Mouse (Mus musculus) kidney, adult 2 months (tissue): ENCODE results near the gene Arl15. TPM values are rescaled to one million over a fixed set of nuclear protein-coding genes. Genes with fewer than 3 reads are reported as not detected.
A peak's percentile ranks its signal among the peaks of the same experiment; 100 is the strongest.

ENCODE experiments used
- DNase-seq: peaks from one replicate; pipeline ENCODE4 v3.0.0; 2021
- H3K27ac ChIP-seq: fragments of 200-500 bp; 2 replicates; pipeline ENCODE4 v1.5.1; 2012; ENCODE audit warnings: low read depth, low read length, control low read depth, inconsistent platforms; ENCODE audit not compliant: insufficient read depth
- H3K27me3 ChIP-seq: fragments of 200-500 bp; replicated peaks from 2 replicates; pipeline ENCODE4 v1.6.1; 2012; ENCODE audit warnings: mild to moderate bottlenecking, moderate library complexity, low read length, inconsistent platforms; ENCODE audit not compliant: control insufficient read depth, insufficient read depth
- H3K36me3 ChIP-seq: fragments of 200-500 bp; 2 replicates; pipeline ENCODE4 v1.6.1; 2012; ENCODE audit warnings: mild to moderate bottlenecking, moderate library complexity, low read length, inconsistent platforms; ENCODE audit not compliant: control insufficient read depth, insufficient read depth
- H3K4me1 ChIP-seq: fragments of 200-500 bp; 2 replicates; pipeline ENCODE4 v1.6.1; 2011; ENCODE audit warnings: low read length; ENCODE audit not compliant: control insufficient read depth, insufficient read depth
- H3K4me3 ChIP-seq: fragments of 200-500 bp; 2 replicates; pipeline ENCODE4 v1.5.1; 2011; ENCODE audit warnings: mild to moderate bottlenecking, low read depth, low read length, control low read depth; ENCODE audit not compliant: insufficient read depth
- CTCF ChIP-seq: fragments of 200-500 bp; conservative IDR thresholded peaks from 2 replicates; pipeline ENCODE4 v1.5.1; 2011; ENCODE audit warnings: low read depth, mild to moderate bottlenecking, control low read depth, low read length, moderate library complexity, mixed read lengths; ENCODE audit not compliant: insufficient read depth, insufficient read length
- POLR2A ChIP-seq: fragments of 200-500 bp; IDR thresholded peaks from one replicate; pipeline ENCODE4 v1.6.1; 2011; ENCODE audit warnings: low read depth, low read length, control low read depth
- WGBS: fragments of 180-500 bp; shearing (Covaris S2); methylation state at CpG from one replicate; pipeline ENCODE4 v1.1.7; 2018; 5-methylcytosine and 5-hydroxymethylcytosine counted together
- polyA plus RNA-seq: library from polyadenylated mRNA; depleted of rRNA; stranded (reverse); fragments of >200 nt; gene quantifications from 2 replicates; pipeline ENCODE4 v1.2.3, GENCODE M21; 2012

Gene Arl15
- polyA plus RNA-seq, 1 experiment: 9.4 TPM

GRCm38 (mm10) chr13:113800246-113800645 is 5.9 kb downstream of the Arl15 start:
- H3K27ac ChIP-seq: no peak overlapping the region
- peaks cover 15% of the 10 kb centered on the region; the same call in 1 of the 2 replicates for H3K4me1 ChIP-seq
- WGBS: 84% methylated on average over 4 of the region's 4 CpGs
- TF ChIP-seq CTCF: no peak
- no peak for TF ChIP-seq POLR2A
- no peaks in the 10 kb centered on the region for H3K27me3 ChIP-seq
- H3K4me3 ChIP-seq: no peak overlapping the region
- H3K36me3 ChIP-seq: no peaks in the 10 kb centered on the region; the same call in none of the 2 replicates
- DNase-seq: no peak

- H3K27ac ChIP-seq: no peak overlapping the region
- H3K4me1 ChIP-seq: peaks cover 10% of the 10 kb centered on the region; the same call in 1 of the 2 replicates
- WGBS: 77% methylated on average over 9 of the region's 9 CpGs
- no peaks in the 10 kb centered on the region for H3K27me3 ChIP-seq
- no peaks in the 10 kb centered on the region; the same call in none of the 2 replicates for H3K36me3 ChIP-seq
- TF ChIP-seq POLR2A (no peak), CTCF (no peak)
- DNase-seq: no peak
- H3K4me3 ChIP-seq: no peak overlapping the region
Measured at GRCm38 (mm10) chr13:113802571-113802970, 8.3 kb downstream of the Arl15 start.

DNA sequence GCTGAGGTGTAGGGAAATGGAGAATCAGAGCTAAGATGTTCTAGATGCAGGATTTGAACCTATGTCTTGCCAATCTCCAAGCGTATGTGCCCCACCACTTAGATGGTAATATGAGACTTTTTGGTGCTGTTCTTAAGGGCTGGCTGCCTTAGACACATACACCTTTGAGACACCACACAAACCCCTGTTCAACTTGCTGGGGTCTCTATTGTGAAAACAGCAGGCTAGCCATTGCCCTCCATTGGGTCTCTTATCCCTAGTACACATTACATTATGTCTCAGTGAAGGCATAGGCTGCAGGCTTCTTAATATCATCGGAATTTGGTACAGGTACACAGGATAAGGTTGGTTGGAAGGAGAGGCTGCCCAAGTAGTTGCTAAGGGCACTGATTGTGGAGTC is 16.8 kb downstream of the Arl15 start:
- H3K27ac ChIP-seq: no peak overlapping the region
- DNase-seq: no peak
- TF ChIP-seq CTCF (no peak), POLR2A (no peak)
- H3K4me3 ChIP-seq: no peak overlapping the region
- H3K4me1 ChIP-seq: peaks cover 20% of the 10 kb centered on the region
- H3K36me3 ChIP-seq: no peaks in the 10 kb centered on the region
- 93% methylated on average over 2 of the region's 2 CpGs for WGBS
- H3K27me3 ChIP-seq: no peaks in the 10 kb centered on the region

GRCm38 (mm10) chr13:113811910-113812592 is 17.7 kb downstream of the Arl15 start:
- TF ChIP-seq CTCF (no peak), POLR2A (no peak)
- 39% methylated on average over 9 of the region's 9 CpGs for WGBS
- no peaks in the 10 kb centered on the region for H3K36me3 ChIP-seq
- peak; percentile 49 for DNase-seq
- no peak overlapping the region for H3K4me3 ChIP-seq
- H3K27ac ChIP-seq: peak overlapping the region; percentile 76
- H3K27me3 ChIP-seq: no peaks in the 10 kb centered on the region
- peaks cover 26% of the 10 kb centered on the region for H3K4me1 ChIP-seq

GRCm38 (mm10) chr13:113812593-113812975 is 18.3 kb downstream of the Arl15 start:
- 45% methylated on average over 6 of the region's 6 CpGs for WGBS
- H3K4me3 ChIP-seq: no peak overlapping the region
- H3K36me3 ChIP-seq: no peaks in the 10 kb centered on the region
- DNase-seq: no peak
- H3K27me3 ChIP-seq: no peaks in the 10 kb centered on the region
- H3K4me1 ChIP-seq: peaks cover 27% of the 10 kb centered on the region
- H3K27ac ChIP-seq: no peak overlapping the region; the same call in 1 of the 2 replicates
- TF ChIP-seq CTCF: no peak
- TF ChIP-seq POLR2A: no peak

DNA sequence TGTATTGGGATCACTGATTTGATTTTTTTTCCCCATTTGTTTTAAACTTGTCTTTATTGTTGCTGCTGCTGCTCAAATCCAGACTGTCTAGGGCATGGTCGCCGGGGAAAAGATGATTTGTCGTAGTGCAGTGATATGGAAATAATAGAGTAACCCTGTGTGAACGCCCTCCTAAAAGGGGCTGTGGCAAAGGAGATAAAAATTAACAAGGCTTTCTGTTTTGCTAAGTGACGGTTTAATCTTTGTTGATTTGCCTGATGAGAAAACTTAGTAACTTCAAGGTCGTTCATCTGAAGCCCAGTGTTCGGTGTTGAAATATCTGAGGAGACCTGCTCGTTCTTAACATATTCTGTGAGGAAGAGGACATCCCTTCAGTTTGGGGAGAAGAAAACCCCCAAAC is 19.8 kb downstream of the Arl15 start:
- H3K27me3 ChIP-seq: no peaks in the 10 kb centered on the region
- no peak overlapping the region for H3K4me3 ChIP-seq
- no peak for TF ChIP-seq CTCF
- TF ChIP-seq POLR2A: no peak
- DNase-seq: peak; percentile 55
- H3K4me1 ChIP-seq: peaks cover 24% of the 10 kb centered on the region
- WGBS: 41% methylated on average over 8 of the region's 8 CpGs
- peak overlapping the region; percentile 71 for H3K27ac ChIP-seq
- no peaks in the 10 kb centered on the region for H3K36me3 ChIP-seq

- 61% methylated on average over 15 of the region's 15 CpGs for WGBS
- no peak for DNase-seq
Measured at GRCm38 (mm10) chr13:113815697-113816420, 21.6 kb downstream of the Arl15 start.

More at GRCm38 (mm10) chr13:113815697-113816420, 21.6 kb downstream of the Arl15 start:
- H3K4me3 ChIP-seq: no peak overlapping the region
- no peaks in the 10 kb centered on the region for H3K36me3 ChIP-seq
- TF ChIP-seq POLR2A: no peak
- no peak for TF ChIP-seq CTCF
- peaks cover 24% of the 10 kb centered on the region for H3K4me1 ChIP-seq
- no peaks in the 10 kb centered on the region for H3K27me3 ChIP-seq
- H3K27ac ChIP-seq: no peak overlapping the region
